Mouse (Mus musculus) monocyte, adult 5-6 weeks (primary cell): Measurements from ENCODE around the gene Vmn1r101. TPM values are rescaled to one million over a fixed set of nuclear protein-coding genes. Genes with fewer than 3 reads are reported as not detected.
"Not testable (repeated sequence)": the region's sequence is repeated elsewhere in the genome, so short reads cannot be mapped to it uniquely, and the experiment has no call there.

Experiments used
- ATAC-seq: fragments of 153-309, 156-312 bp; replicated peaks from 2 replicates; pipeline ENCODE4 v1.8.0; 2017; ENCODE audit warnings: mild to moderate bottlenecking; ENCODE audit not compliant: low TSS enrichment, insufficient number of reproducible peaks, severe bottlenecking, poor library complexity, low FRiP score
- total RNA-seq: library from RNA; stranded (forward); fragments of 200-1000, 200-491, 200-594 nt; gene quantifications from 3 replicates; pipeline ENCODE4 v1.2.3, GENCODE M21; 2017

Vmn1r101 gene
- total RNA-seq, result not detected in 3 replicates

- ATAC-seq, result not testable (repeated sequence)
These were observed at the start of gene Vmn1r101 for GRCm38 (mm10) chr7:20442493-20442892. TSS of gene Vmn1r101 (minus strand) at chr7:20442593.

GRCm38 (mm10) chr7:20474825-20475224 lies 32.4 kb upstream of the Vmn1r101 start, which contains the start of gene Gm10670:
TSS of gene Gm10670 (minus strand) at chr7:20474925.
- ATAC-seq, result not testable (repeated sequence)

DNA sequence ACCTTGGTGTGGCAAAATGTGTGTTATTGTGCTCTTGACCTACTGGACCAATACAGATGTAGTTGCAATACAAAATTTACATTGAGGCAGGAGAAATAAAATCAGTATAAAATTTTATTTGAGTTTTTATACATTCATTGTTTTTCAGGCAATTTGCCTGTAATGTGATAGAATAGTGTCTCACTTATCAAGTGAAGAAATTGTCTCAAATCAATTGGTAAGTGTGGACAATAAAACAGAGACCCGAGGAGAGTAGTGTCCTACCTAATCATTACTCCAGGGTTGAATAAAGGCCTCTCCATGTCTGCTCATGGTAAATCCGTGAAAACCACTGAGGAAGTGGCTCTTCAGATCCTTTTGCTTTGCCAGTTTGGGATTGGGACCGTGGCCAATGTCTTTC lies 24.8 kb downstream of the Vmn1r101 start, which contains the start of gene Vmn1r100:
Gene Vmn1r100, plus strand, starts transcription at position 301 of the 400 bp plus-strand sequence.
- ATAC-seq, result not testable (repeated sequence)

Other genes with a start within 250 kb of the Vmn1r101 start
- not detected in 3 replicates for gene Vmn1r95, start 248.9 kb downstream of the Vmn1r101 start, total RNA-seq
- gene Gm6164, start 237.0 kb downstream of the Vmn1r101 start, total RNA-seq, result not detected in 3 replicates
- gene Gm4498, start 208.8 kb downstream of the Vmn1r101 start, total RNA-seq, result not detected in 3 replicates
- gene Gm5890, start 179.8 kb downstream of the Vmn1r101 start, total RNA-seq, result not detected in 3 replicates
- not detected in 3 replicates for gene Gm4133, start 108.5 kb downstream of the Vmn1r101 start, total RNA-seq
- gene Gm5728, start 67.2 kb downstream of the Vmn1r101 start, total RNA-seq, result not detected in 3 replicates
- not detected in 3 replicates for gene Vmn1r100, start 24.7 kb downstream of the Vmn1r101 start, total RNA-seq
- gene Gm10670, start 32.3 kb upstream of the Vmn1r101 start, total RNA-seq, result not detected in 3 replicates
- gene Vmn1r103, start 67.9 kb upstream of the Vmn1r101 start, total RNA-seq, result not detected in 3 replicates
- gene Vmn1r104, start 91.2 kb upstream of the Vmn1r101 start, total RNA-seq, result not detected in 3 replicates
- not detected in 3 replicates for gene Gm5726, start 103.2 kb upstream of the Vmn1r101 start, total RNA-seq
- not detected in 3 replicates for gene Gm4141, start 133.6 kb upstream of the Vmn1r101 start, total RNA-seq
- not detected in 3 replicates for gene Gm4513, start 156.4 kb upstream of the Vmn1r101 start, total RNA-seq
- not detected in 3 replicates for gene Vmn1r107, start 226.3 kb upstream of the Vmn1r101 start, total RNA-seq